Mouse (Mus musculus) hindlimb bud, embryonic 11.5 days (tissue): ENCODE measurements at regions not wholly inside any gene's neighbourhood (a gene's known extent, or its start where the extent isn't known, plus 50 kb on each side); places are given as distances from the start of the nearest gene placed in this dataset.

ENCODE experiments used
- DNase-seq: peaks from one replicate; pipeline ENCODE4 v3.0.0-alpha.2; 2012; ENCODE audit warnings: low read depth, low spot score; ENCODE audit errors: extremely low spot score

DNA sequence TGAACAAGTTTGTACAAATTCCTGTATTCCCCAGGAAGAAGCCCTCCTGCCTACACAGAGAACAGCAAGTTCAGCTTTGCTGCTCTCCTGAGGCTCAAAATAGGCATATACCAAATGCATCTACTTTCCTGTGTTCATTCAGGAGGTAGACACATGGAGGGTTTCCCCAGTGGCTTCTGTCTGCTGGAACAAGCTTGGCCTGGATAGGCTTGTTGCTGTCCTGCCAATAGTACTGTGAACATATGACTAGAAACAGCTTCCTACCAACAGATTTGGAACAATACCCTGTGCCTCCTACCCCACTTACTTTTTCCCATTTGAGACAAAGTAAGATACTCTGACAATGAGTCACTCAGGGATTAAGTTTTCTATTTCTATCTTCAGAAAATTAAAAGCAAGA lies 93.8 kb upstream of the Wdpcp start:
- DNase-seq = no peak

DNA sequence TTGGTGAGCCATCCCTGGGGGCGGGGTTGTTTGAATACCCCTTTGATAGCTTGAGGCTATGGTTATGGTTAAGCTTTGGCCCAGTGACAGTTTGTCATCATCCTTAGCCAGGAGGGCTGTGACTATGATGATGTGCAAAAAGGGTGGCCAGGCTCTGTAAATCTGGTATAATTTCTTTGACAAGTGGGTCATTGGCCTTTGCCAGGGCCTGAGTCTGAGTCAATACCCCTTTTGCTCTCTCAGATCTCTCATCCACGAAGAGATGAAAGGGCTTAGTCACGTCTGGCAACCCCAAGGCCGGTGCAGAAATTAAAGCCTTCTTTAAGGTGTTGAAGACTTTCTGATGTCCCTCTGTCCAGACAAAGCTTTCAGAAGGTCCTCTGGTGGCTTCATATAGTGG lies 99.7 kb upstream of the Ugp2 start:
- DNase-seq = no peak

- no peak for DNase-seq
These were observed 97.5 kb upstream of the Ugp2 start for GRCm38 (mm10) chr11:21468465-21468864.

- no peak for DNase-seq
These were observed 89.0 kb upstream of the Ugp2 start for GRCm38 (mm10) chr11:21460011-21460410.

DNA sequence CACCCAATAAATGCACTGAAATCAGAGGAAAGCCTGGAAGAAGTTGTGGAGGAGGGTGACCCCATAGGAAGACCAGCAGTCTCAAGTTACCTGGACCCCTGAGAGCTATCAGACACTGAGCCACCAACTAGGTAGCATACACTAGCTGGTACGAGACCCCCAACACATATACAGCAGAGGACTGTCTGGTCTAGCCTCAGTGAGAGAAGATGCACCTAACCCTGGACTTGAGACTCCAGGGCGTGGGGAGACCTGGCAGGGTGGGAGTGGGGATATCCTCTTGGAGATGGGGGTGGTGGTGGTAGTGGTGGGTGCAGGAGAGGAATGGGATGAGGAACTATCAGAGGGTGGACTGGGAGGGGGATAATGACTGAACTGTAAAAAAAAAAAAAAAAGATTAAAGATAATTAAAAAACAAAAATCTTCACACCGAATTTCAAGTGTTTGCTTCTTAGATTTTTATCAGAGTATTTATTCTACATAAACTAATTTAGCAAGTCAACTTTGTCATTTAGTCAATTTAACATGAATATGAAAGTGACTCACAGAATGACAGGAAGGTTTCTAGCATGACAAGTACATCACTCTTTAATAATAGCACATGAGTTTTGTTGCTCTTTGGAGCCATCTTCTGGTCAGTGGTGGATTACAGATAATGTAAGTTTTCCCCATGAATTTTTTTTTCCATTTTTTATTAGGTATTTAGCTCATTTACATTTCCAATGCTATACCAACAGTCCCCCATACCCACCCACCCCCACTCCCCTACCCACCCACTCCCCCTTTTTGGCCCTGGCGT lies 82.5 kb upstream of the Ugp2 start:
- DNase-seq = peak; percentile 24

DNA sequence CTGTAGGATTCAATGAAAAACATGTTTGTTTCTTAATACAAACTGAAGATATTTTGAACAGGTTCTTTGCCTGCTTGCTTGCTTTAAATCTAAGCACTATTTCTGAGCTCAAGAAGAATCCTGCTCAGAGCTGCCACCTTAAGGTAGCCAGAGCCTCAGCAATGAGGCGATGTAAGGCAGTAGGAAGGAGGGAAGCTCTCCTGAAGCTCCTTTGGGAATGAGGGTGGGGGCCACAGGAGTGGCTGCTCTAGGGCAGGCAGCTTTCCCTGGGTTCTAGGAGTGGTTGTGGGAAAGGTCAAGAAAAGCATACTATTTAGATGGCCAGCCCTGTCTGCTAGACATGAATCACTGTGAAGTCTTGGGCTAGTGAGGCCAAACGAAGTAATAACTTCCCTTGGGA lies 62.7 kb upstream of the Ugp2 start:
- no peak for DNase-seq

GRCm38 (mm10) chr11:21430021-21430420 lies 59.0 kb upstream of the Ugp2 start:
- DNase-seq = no peak

DNA sequence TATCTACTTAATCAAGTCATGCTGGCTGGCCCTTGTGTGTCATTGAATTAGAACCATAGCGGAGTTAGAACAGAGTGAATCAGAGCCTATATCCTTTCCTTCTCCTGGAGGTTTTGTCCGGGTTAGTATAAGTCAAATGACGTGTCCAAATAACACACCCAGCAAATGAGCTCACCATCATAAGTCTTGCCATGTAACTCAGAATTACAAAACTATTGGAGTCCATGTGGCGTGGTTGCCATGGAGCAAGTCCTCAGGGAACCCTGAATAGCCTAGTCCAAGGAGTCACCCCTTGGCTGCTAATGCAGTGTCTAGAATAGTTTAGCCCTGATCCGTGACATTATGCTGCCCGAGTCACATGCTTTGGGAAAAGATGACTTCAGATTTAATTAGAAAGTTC lies 57.7 kb upstream of the Ugp2 start:
- DNase-seq = no peak

DNA sequence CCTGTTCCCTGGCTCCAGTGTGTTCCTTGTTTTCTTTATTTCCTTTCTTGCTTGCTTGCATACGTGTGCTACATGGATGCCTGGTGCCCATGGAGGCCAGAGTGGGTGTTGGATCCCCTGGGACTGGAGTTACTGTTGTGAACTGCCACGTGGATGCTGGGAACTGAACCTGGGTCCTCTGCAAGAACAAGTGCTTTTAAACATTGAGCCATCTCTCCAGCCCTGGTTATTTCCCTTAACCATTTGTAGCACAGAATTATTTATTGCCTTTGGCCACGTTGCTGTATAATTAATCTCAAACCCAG lies 57.0 kb upstream of the Ugp2 start:
- no peak for DNase-seq

GRCm38 (mm10) chr11:21427291-21428012 lies 56.5 kb upstream of the Ugp2 start:
- no peak for DNase-seq

- no peak for DNase-seq
These were observed 54.6 kb upstream of the Ugp2 start for GRCm38 (mm10) chr11:21425480-21426101.

DNA sequence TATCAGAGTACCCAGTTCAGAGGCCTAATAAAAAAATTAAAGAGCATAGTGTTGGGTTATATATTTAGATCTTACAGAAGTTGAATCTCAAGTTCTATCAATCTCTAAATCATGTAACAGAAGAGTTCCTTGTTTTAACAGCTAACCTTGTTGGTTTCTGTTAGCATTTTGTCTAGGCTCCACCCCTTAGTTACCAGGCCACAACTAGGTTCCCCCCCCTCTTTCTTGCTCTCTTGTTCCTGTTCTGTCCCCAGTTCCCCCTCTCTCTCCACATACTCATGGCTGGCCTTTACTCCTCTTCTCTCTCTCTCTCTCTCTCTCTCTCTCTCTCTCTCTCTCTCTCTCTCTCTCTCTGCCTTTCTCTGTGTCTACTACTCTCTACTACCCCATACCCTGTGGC lies 53.3 kb upstream of the Ugp2 start:
- DNase-seq = no peak

GRCm38 (mm10) chr11:21422281-21422878 lies 51.4 kb upstream of the Ugp2 start:
- no peak for DNase-seq
